Mouse (Mus musculus): ENCODE data around the gene Stk25.
"Not testable (repeated sequence)": the region's sequence is repeated elsewhere in the genome, so short reads cannot be mapped to it uniquely, and the experiment has no call there.

Stk25 gene

GRCm38 (mm10) chr1:93658559-93658958 lies at the start of gene Stk25:
TSS of gene Stk25 (minus strand) at chr1:93658659.
- DNase-seq (ENCODE audit: low spot score in 2 of 2), result not testable (repeated sequence)

- DNase-seq (ENCODE audit: low spot score in 2 of 2), result no peak
Measured at GRCm38 (mm10) chr1:93705389-93705788, 46.9 kb upstream of the Stk25 start.

- DNase-seq (ENCODE audit: low spot score in 2 of 2), result no peak
Measured at GRCm38 (mm10) chr1:93704341-93704740, 45.9 kb upstream of the Stk25 start.

- DNase-seq (ENCODE audit: low spot score in 2 of 2), result no peak
Measured at GRCm38 (mm10) chr1:93703472-93704048, 45.1 kb upstream of the Stk25 start.

- no peak for DNase-seq (ENCODE audit: low spot score in 2 of 2)
Measured at GRCm38 (mm10) chr1:93702106-93702505, 43.6 kb upstream of the Stk25 start.

GRCm38 (mm10) chr1:93699159-93699558 lies 40.7 kb upstream of the Stk25 start:
- peak; percentile 75 to 79 for DNase-seq (ENCODE audit: low spot score in 2 of 2)

- DNase-seq (ENCODE audit: low spot score in 2 of 2), result no peak
Measured at GRCm38 (mm10) chr1:93697317-93697716, 38.9 kb upstream of the Stk25 start.

- no peak for DNase-seq (ENCODE audit: low spot score in 2 of 2)
Measured at GRCm38 (mm10) chr1:93694966-93695365, 36.5 kb upstream of the Stk25 start.

GRCm38 (mm10) chr1:93693943-93694342 lies 35.5 kb upstream of the Stk25 start:
- no peak for DNase-seq (ENCODE audit: low spot score in 2 of 2)

GRCm38 (mm10) chr1:93693502-93693901 lies 35.0 kb upstream of the Stk25 start:
- DNase-seq (ENCODE audit: low spot score in 2 of 2), result no peak

- no peak for DNase-seq (ENCODE audit: low spot score in 2 of 2)
Measured at GRCm38 (mm10) chr1:93692773-93693172, 34.3 kb upstream of the Stk25 start.

GRCm38 (mm10) chr1:93691786-93692357 lies 33.4 kb upstream of the Stk25 start:
- peak; percentile 29 to 34 for DNase-seq (ENCODE audit: low spot score in 2 of 2)

GRCm38 (mm10) chr1:93691106-93691505 lies 32.6 kb upstream of the Stk25 start:
- DNase-seq (ENCODE audit: low spot score in 2 of 2), result peak in 1 of 2 experiments; percentile 24

GRCm38 (mm10) chr1:93689901-93690496 lies 31.5 kb upstream of the Stk25 start:
- no peak for DNase-seq (ENCODE audit: low spot score in 2 of 2)

- no peak for DNase-seq (ENCODE audit: low spot score in 2 of 2)
Measured at GRCm38 (mm10) chr1:93688154-93688553, 29.7 kb upstream of the Stk25 start.

- DNase-seq (ENCODE audit: low spot score in 2 of 2), result no peak
Measured at GRCm38 (mm10) chr1:93686961-93687320, 28.5 kb upstream of the Stk25 start.

- DNase-seq (ENCODE audit: low spot score in 2 of 2), result peak; percentile 53 to 63
Measured at GRCm38 (mm10) chr1:93686245-93686960, 27.9 kb upstream of the Stk25 start.

GRCm38 (mm10) chr1:93685401-93686244 lies 27.2 kb upstream of the Stk25 start, which contains the start of gene Bok:
TSS of gene Bok (plus strand) at chr1:93685660.
- peak; percentile 51 to 58 for DNase-seq (ENCODE audit: low spot score in 2 of 2)

GRCm38 (mm10) chr1:93679889-93680568 lies 21.6 kb upstream of the Stk25 start:
- DNase-seq (ENCODE audit: low spot score in 2 of 2), result no peak

GRCm38 (mm10) chr1:93678386-93678785 lies 19.9 kb upstream of the Stk25 start:
- DNase-seq (ENCODE audit: low spot score in 2 of 2), result no peak

GRCm38 (mm10) chr1:93672682-93673081 lies 14.2 kb upstream of the Stk25 start:
- DNase-seq (ENCODE audit: low spot score in 2 of 2), result no peak
